Mouse (Mus musculus): ENCODE data around the gene Zfp526. TPM values are rescaled to one million over a fixed set of nuclear protein-coding genes. Genes with fewer than 3 reads are reported as not detected.

Zfp526 gene
- polyA plus RNA-seq, 1 experiment, result 1.5 TPM

- H3K9me3 ChIP-seq (ENCODE audit: control insufficient read depth, low read length), result no peaks in the 10 kb centered on the region
- H3K27me3 ChIP-seq (ENCODE audit: control insufficient read depth), result no peaks in the 10 kb centered on the region
- peaks cover 59% of the 10 kb centered on the region for H3K36me3 ChIP-seq (ENCODE audit: control insufficient read depth)
- H3K4me3 ChIP-seq (replicated peaks), result peak overlapping the region; percentile 83
- TF ChIP-seq TAL1 (IDR thresholded peaks at IDR 0.05; ENCODE audit: low read length), result no peak
- no peak for TF ChIP-seq GATA1 (IDR thresholded peaks at IDR 0.05; ENCODE audit: low read length)
- peaks cover 75% of the 10 kb centered on the region for H3K4me1 ChIP-seq (ENCODE audit: control insufficient read depth)
These were observed 14.3 kb downstream of the Zfp526 start for GRCm38 (mm10) chr7:25235526-25235925.

DNA sequence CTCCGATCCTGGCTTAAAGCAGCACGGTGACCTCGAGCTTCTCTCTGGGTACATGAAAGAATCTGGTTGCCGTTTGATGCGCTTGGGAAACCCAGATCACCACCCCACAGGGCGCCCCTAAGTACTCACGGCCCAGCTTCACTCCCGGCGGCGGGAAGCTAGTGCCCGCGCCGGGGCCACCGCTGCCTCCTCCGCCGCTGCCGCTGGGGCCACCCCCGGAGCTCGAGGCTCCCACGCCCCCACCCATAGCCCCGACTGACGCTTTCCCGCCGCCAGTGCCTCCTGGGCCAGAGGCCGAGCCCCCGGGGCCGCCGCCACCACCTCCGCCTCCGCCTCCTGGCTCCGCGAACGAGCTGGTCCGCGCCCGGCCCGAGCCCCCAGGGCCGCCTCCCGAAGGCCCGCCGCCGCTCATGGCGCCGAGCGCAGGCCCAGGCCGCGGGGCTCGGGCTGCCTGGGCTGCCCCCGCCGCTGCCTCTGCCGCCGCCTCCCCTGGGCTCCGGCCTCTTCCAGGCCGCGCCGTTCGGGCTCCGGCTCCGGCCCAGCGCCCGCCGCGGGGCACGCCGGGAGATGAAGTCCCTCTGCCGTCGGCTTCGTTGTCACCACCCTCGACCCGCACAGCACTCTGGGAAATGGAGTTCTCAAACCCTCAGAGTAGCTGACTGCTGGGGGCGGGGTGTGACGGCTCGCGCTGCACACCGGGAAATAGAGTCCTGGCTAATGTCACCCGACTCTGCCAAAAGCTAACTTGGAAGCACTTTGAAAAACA lies 16.2 kb downstream of the Zfp526 start, which contains the start of gene Gsk3a:
Gsk3a (minus strand) TSS at position 603 of the 766 bp plus-strand sequence.
- Histone ChIP-seq H3K27me3 (ENCODE audit: control insufficient read depth) (no peaks in the 10 kb centered on the region), H3K36me3 (ENCODE audit: control insufficient read depth) (peaks cover 44% of the 10 kb centered on the region), H3K4me1 (ENCODE audit: control insufficient read depth) (peaks cover 63% of the 10 kb centered on the region), H3K4me3 (replicated peaks) (peak within 1 kb of the TSS; percentile 83), H3K9me3 (ENCODE audit: control insufficient read depth, low read length) (no peaks in the 10 kb centered on the region)
- TF ChIP-seq TAL1 (IDR thresholded peaks at IDR 0.05; ENCODE audit: low read length) (no peak), GATA1 (IDR thresholded peaks at IDR 0.05; ENCODE audit: low read length) (no peak)

DNA sequence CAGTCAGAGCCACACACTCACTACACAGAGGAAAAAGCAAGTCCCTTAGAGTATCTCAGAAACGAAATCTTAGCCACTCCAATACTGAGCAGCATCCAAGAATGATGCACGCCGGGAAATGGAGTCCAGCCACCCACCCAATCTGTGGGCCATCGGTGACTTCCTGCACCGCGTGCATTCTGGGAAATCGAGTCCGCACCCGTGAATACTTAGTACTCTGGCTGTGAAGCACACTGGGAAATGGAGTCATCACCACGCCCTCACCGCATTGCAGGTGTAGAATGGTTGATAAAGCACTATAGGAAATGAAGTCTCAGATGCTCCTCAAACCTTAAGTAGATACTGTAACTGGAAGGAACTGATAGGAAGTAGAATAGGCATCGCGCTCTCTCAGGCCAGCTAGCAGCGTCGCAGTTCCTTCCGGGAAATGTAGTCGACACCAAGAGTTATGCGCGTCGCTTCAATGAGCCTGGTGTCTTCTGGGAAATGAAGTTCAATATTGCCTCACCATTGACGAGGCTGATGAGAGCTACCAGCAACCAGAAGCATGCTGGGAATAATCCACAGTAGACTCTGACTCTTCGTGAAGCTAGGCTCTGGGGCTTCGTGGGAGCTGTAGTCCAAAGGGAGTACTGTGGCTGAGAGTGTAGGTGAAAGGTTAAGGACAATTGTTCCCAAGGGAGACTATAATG lies 16.9 kb downstream of the Zfp526 start:
- H3K4me3 ChIP-seq (replicated peaks), result peak overlapping the region; percentile 83
- no peaks in the 10 kb centered on the region for H3K27me3 ChIP-seq (ENCODE audit: control insufficient read depth)
- no peaks in the 10 kb centered on the region for H3K9me3 ChIP-seq (ENCODE audit: control insufficient read depth, low read length)
- peaks cover 43% of the 10 kb centered on the region for H3K36me3 ChIP-seq (ENCODE audit: control insufficient read depth)
- H3K4me1 ChIP-seq (ENCODE audit: control insufficient read depth), result peaks cover 61% of the 10 kb centered on the region
- TF ChIP-seq TAL1 (IDR thresholded peaks at IDR 0.05; ENCODE audit: low read length), result peak; percentile 79
- peak; percentile 78 for TF ChIP-seq GATA1 (IDR thresholded peaks at IDR 0.05; ENCODE audit: low read length)

DNA sequence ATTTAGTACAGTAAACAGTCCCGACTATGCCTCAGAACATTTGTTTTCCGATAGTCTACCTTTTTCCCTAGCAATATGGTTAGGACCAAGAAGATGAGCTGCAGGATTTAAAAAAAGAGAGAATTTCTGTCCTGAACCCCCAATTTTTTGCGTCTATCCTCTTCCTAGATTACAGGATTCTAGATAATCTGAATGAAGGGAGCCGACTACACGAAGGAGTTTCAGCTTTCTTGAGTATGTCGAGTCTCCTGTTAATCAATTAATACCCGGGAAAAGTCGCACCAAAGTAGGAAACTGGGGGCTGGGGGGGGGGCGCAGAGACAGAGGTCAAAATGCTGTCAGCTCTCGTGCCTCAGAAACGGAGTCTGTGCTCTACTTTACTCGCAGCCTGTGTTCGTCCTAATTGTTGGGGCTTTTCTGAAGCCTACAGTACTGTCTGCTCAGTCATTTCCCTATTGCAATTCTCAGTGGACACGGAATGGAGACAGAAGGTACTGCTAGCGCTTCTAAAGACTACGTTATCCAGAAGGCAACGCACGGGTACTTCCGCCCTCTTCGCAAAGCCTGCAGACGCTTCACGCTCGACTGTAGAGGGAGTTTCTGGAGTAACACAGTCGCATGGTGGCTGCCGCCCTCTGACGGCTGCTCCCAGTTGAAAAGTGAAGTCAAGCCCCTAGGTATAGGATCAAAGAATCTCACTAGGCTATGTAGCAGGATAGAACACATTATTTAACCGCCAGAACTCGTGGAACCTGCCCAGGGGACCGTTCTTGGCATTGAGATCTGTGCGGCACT lies 17.8 kb downstream of the Zfp526 start:
- no peak for TF ChIP-seq GATA1 (IDR thresholded peaks at IDR 0.05; ENCODE audit: low read length)
- Histone ChIP-seq H3K36me3 (ENCODE audit: control insufficient read depth) (peaks cover 36% of the 10 kb centered on the region), H3K4me1 (ENCODE audit: control insufficient read depth) (peaks cover 55% of the 10 kb centered on the region), H3K4me3 (replicated peaks) (peak overlapping the region; percentile 83), H3K27me3 (ENCODE audit: control insufficient read depth) (no peaks in the 10 kb centered on the region), H3K9me3 (ENCODE audit: control insufficient read depth, low read length) (no peaks in the 10 kb centered on the region)

GRCm38 (mm10) chr7:25240631-25241030 lies 19.4 kb downstream of the Zfp526 start:
- H3K9me3 ChIP-seq (ENCODE audit: control insufficient read depth, low read length), result no peaks in the 10 kb centered on the region
- no peaks in the 10 kb centered on the region for H3K27me3 ChIP-seq (ENCODE audit: control insufficient read depth)
- no peak for TF ChIP-seq TAL1 (IDR thresholded peaks at IDR 0.05; ENCODE audit: low read length)
- no peak for TF ChIP-seq GATA1 (IDR thresholded peaks at IDR 0.05; ENCODE audit: low read length)
- peaks cover 47% of the 10 kb centered on the region for H3K4me1 ChIP-seq (ENCODE audit: control insufficient read depth)
- peaks cover 36% of the 10 kb centered on the region for H3K36me3 ChIP-seq (ENCODE audit: control insufficient read depth)
- no peak overlapping the region for H3K4me3 ChIP-seq (replicated peaks)

GRCm38 (mm10) chr7:25241062-25241461 lies 19.8 kb downstream of the Zfp526 start:
- peaks cover 43% of the 10 kb centered on the region for H3K4me1 ChIP-seq (ENCODE audit: control insufficient read depth)
- no peaks in the 10 kb centered on the region for H3K27me3 ChIP-seq (ENCODE audit: control insufficient read depth)
- peaks cover 36% of the 10 kb centered on the region for H3K36me3 ChIP-seq (ENCODE audit: control insufficient read depth)
- TF ChIP-seq TAL1 (IDR thresholded peaks at IDR 0.05; ENCODE audit: low read length) (no peak), GATA1 (IDR thresholded peaks at IDR 0.05; ENCODE audit: low read length) (no peak)
- H3K9me3 ChIP-seq (ENCODE audit: control insufficient read depth, low read length), result no peaks in the 10 kb centered on the region
- H3K4me3 ChIP-seq (replicated peaks), result no peak overlapping the region

DNA sequence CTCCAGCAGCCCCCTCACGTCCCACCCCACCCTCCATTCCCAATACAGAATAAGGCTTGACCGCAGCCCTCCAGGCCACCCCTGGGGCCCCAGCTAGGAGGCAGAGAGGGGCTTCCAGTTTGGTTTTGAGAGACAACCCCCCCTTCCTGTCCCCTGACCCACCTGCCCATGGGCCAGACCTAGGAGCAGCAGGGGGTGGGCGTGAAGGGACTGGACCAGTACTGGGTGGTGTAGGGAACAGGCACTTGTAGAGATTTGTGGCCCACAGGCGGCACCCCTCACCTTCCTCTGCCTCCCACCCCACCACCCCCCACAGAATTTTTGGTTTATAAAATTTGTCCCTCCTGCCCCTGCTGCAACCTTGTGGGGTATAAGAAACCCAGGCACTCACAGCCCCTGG lies 22.1 kb downstream of the Zfp526 start:
- Histone ChIP-seq H3K9me3 (ENCODE audit: control insufficient read depth, low read length) (no peaks in the 10 kb centered on the region), H3K4me3 (replicated peaks) (no peak overlapping the region), H3K36me3 (ENCODE audit: control insufficient read depth) (peaks cover 38% of the 10 kb centered on the region), H3K27me3 (ENCODE audit: control insufficient read depth) (peaks cover 5% of the 10 kb centered on the region), H3K4me1 (ENCODE audit: control insufficient read depth) (peaks cover 52% of the 10 kb centered on the region)
- TF ChIP-seq TAL1 (IDR thresholded peaks at IDR 0.05; ENCODE audit: low read length) (no peak), GATA1 (IDR thresholded peaks at IDR 0.05; ENCODE audit: low read length) (no peak)

- no peak overlapping the region for H3K4me3 ChIP-seq (replicated peaks)
- peaks cover 52% of the 10 kb centered on the region for H3K4me1 ChIP-seq (ENCODE audit: control insufficient read depth)
- TF ChIP-seq GATA1 (IDR thresholded peaks at IDR 0.05; ENCODE audit: low read length), result no peak
- TF ChIP-seq TAL1 (IDR thresholded peaks at IDR 0.05; ENCODE audit: low read length), result no peak
- H3K9me3 ChIP-seq (ENCODE audit: control insufficient read depth, low read length), result no peaks in the 10 kb centered on the region
- H3K36me3 ChIP-seq (ENCODE audit: control insufficient read depth), result peaks cover 38% of the 10 kb centered on the region
- peaks cover 13% of the 10 kb centered on the region for H3K27me3 ChIP-seq (ENCODE audit: control insufficient read depth)
These were observed 23.5 kb downstream of the Zfp526 start for GRCm38 (mm10) chr7:25244562-25245369.

Data from erythroblast, embryonic 14.5 days (primary cell).